Mouse (Mus musculus) mouse trophoblast stem cell (cell line): ENCODE measurements around the gene Olfr836.
"Not testable (repeated sequence)": the region's sequence is repeated elsewhere in the genome, so short reads cannot be mapped to it uniquely, and the experiment has no call there.

Experiments
- in situ Hi-C, 2 experiments: fragments of 300-500 bp; cut with MseI, MboI; formaldehyde crosslinking; loops; 2 replicates in 1 of 2; 3 replicates in 1 of 2; pipeline ENCODE4 v1.15.1; 2025

Gene Olfr836

DNA sequence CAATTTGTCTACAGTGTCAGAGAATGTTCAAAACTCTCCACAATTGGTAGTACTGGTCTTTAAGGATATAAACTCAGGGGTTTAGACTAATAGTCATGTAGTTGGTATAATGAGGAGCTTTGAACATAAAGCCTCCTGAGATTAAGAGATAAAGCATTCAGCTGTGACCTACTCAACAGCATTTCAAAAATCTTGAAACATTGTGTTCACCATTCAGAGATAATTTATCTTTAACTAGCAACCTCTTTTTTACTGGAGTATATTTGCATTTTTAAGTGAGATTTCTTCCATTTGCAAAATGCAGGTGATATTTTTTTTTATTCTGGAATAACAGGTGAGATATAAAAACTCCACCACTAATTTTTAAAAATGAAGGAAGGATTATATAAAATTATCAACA is at the start of gene Olfr836:
Gene Olfr836 (plus strand): TSS at position 301 of the 400 bp plus-strand sequence.
- in situ Hi-C loops, result no loop called here

DNA sequence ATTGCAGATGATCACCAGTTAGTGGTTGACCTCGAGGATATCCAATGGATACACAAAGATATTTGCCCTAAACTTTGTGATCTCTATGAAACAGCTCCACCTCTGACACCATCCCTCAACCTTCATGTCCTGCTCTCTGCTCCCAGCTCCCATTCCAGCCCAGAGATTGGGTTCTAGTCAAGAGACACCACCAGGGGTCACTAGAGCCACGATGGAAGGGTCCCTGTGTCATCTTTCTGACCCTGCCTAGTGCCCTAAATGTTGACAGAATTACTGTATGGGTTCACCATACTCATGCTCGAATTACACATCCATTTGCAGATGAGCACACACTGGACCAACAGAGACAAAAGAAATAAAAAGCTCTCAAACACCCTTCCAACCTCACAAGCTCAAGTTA is 35.2 kb upstream of the Olfr836 start:
- in situ Hi-C loops, result no loop called here

DNA sequence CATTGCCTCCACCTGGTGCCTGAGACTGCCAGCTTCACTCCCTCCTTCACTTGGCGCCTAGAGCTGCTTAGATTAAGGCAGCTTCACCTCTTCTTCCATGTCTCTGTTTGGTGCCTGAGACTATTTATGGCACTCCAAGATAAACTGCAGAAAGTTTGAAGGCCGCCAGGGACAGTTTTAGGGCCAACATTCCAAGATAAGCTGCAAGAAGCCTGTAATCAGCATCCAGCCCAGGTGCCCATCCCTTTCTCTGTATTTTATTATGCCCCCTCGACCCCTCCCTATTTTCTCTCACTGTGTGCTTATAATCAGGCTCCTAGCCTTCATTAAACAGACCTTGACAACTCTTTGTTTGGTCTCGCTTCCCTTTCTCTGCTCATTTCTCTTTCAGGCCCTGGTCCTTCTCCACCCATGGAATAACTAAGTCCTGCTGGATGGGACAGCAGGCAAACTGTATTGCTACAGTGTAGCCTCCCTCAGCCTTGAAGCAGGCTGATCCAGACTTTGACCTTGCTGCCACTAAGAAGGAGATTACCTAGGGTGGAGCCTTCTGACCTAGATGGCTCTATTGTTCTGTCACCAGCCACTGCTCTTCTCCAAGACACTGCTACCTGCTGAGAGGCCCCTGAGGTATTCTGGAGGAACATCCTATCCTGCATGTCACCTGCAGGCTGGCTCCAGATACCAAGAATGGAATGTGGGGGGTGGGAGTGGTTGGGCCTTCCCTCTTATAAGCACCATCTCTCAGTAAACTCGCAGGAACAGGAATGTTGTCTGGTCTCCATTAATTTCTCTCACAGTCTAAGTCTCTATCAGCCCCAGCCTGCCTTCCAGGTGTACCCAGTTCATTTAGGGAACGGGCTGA is 27.1 kb upstream of the Olfr836 start:
- in situ Hi-C loops, result not testable (repeated sequence)

DNA sequence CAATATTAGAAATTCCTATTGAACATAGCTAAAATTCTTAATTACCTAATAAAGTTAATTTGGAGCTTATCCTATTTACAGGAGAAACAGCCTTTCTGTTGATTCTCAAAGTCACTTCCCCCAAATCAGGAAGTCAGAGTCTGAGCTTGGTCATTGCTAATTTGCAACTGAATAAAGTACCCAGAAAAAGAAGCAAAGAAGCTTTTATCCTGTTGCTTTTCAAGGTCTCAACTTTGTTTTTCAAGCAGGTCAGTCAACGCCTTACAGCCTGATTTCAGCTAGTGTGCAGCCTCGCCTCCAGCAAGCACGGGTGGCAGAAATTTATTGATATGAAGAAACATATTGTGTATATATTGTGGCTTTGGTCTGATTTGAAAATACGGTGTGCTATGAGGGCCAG is 22.9 kb upstream of the Olfr836 start:
- in situ Hi-C loops, result no loop called here

DNA sequence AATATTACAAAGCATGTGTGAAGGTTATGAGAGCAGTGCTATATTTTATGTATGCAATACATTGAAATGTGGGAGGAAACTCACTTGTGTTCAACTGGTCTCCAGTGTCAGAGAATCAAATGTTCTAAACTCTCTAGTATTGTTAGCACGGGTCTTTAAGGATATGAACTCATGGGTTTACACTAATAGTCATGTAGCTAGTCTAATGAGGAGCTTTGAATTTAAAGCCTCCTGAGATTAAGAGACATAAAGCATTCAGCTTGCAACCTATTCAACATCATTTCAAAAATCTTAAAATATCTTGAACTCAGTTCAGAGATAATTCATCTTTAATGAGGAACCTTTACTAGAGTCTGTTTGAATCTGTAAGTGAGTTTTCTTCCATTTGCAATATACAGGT is 15.8 kb downstream of the Olfr836 start, which contains the start of gene Olfr837:
Gene Olfr837 (plus strand): TSS at position 301 of the 400 bp plus-strand sequence.
- in situ Hi-C loops, result no loop called here
